Mouse (Mus musculus) gastrocnemius, adult 18-20 months (tissue): ENCODE measurements around the gene Cfl1. TPM values are rescaled to one million over a fixed set of nuclear protein-coding genes. Genes with fewer than 3 reads are reported as not detected.
A peak's percentile ranks its signal among the peaks of the same experiment; 100 is the strongest.

Experiments used
- DNase-seq: peaks from one replicate; pipeline ENCODE4 v3.0.0; 2021; ENCODE audit warnings: low spot score
- total RNA-seq, 2 experiments: library from RNA; stranded (reverse); gene quantifications; 2 replicates each; pipeline ENCODE4 v1.2.3; 2021

Gene Cfl1
- total RNA-seq, 2 experiments from 2014 or later = 48.4 to 74.2 TPM

DNA sequence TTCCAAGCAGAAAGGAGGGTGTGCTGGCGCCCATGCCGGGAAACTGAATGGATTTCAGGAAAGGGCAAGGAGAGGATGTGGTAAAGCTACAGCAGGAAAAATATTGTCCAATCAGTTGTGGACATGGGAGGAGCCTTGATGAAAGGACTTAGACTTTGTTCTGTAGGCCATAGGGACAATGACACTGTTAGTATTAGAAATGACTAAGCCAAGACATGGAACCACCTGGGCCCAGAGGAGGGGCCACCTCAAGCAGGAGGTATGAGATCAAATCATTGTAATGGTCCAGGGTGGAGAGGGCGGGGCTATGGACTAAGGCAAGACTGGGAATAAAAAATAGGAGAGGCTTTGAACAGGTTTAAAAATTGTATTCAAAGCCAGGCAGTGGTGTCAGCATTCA, 28.5 kb downstream of the Cfl1 start:
- DNase-seq = no peak

DNA sequence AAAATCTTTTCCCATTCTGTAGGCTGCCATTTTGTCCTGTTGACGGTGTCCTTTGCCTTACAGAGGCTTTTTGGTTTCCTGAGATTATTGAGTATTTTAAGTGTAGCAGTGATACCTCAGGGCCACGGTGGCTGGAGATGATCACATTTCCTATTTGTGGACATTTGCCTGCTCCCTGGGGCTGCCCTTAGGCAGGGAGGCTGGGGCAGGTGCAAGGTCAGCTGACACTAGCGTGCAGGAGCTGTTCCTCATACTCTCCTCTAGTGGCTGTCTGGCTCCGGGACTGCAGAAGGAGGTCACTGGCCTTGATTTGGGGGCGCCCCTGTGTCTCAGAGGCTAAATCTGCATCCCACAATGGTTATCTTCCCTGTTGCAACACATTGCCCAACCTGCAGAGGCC, 34.9 kb downstream of the Cfl1 start:
- no peak for DNase-seq

GRCm38 (mm10) chr19:5529325-5530137, 39.3 kb downstream of the Cfl1 start:
- peak; percentile 98 for DNase-seq

DNA sequence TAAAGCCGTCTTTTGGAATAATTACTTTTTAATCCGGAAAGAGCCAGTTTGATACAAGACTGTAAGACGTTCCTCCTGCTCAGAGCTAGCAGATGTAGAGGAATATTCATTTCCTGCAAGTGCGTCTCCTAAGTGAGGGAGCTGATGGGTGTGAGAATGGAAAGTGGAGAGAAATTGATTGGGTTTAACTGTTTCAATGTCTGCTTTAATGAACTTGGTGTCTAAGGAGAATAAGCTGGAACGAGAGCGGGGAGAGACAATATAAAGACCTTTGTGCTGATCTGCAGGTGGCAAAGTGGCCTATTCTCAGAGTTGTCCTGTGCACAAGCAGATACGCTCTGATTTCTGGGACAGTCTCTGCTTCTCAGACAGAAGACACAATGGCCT, 39.9 kb downstream of the Cfl1 start:
- DNase-seq = no peak

DNA sequence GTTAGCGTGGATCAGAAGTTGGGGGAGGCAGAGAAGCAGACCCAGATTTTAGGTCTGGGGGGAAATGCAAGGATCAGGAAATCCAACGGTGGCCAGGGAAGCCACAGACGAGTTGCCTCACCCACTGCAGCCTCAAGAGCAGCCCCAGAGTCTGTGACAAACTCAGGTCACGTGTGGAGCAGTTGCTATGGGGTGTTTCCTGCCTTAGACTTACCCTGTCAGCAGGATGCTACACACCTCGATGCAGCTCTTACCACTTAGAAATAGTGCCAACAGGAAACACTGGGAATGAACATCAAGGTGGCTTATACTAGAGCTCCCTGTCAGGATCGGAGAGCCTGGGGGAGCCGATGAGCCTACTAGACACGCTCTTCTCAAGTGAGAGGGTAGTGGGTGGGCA, 42.3 kb downstream of the Cfl1 start:
- no peak for DNase-seq

DNA sequence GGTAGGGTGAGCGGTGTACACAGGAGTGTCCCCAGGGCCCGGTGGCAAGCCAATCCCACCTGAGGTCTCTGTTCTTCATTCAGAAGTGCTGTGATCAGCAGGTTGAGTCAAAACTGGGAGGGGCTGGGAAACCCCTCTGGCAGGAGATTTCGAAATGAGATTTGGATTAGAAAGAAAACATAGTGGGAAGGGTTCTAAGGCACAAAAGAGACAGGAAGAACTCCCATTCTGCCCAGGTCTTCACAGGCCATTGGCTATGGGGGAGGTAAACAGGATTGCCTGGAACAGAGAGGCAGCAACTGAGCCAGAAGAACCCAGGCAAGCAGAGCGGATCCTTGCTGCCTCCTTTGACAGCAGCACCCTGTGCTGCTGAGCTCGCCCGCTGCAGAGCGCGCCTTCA, 48.5 kb downstream of the Cfl1 start:
- no peak for DNase-seq

DNA sequence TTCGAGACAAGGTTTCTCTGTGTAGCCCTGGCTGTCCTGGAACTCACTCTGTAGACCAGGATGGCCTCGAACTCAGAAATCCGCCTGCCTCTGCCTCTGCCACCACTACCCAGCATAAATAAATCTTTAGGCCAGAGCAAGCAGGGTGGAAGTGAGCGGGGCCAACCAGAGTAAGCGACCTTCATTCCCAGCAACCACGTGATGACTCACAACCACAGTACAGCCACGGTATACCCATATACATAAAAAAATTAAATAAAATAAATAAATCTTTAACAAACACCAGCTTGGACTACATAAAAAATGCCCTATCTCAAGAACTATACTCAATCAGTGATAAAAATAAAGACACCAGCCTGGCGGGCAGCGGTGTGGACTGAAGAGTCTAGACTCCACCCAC, 53.1 kb downstream of the Cfl1 start:
- DNase-seq = no peak

DNA sequence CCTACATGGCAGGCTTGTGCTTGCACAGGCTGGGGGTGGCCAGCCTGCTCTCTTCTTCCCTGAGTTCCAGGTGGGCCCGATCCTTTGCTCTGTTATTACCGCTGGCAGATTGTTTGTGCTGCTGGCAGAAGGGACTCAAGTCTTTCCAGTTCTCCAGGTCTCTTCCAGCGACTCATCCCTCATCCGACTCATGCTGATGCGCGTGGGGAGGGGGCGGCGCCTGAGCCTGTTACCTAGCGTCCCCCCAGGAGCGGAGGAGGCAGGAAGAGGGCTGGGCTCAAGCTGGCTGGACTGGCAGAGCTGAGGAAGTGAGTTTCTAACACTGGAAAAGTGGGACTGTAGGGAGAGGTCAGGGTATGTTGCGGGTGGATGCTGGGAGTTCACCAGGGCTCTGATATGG, 53.8 kb downstream of the Cfl1 start:
- DNase-seq = no peak

Other genes starting within 250 kb of the Cfl1 start
- gene Pacs1, start 217.3 kb upstream of the Cfl1 start, total RNA-seq = 1 to 10 TPM; 6.5 to 8.2 TPM
- gene Sf3b2, start 195.0 kb upstream of the Cfl1 start, total RNA-seq = 10 to 100 TPM; 66.7 to 68.2 TPM
- not detected for gene Gal3st3, start 192.1 kb upstream of the Cfl1 start, total RNA-seq
- gene Catsper1, start 154.7 kb upstream of the Cfl1 start, total RNA-seq = not detected
- 10 to 100 TPM; 47.6 to 50.7 TPM for gene Cst6, start 140.9 kb upstream of the Cfl1 start, total RNA-seq
- gene Eif1ad, start 123.7 kb upstream of the Cfl1 start, total RNA-seq = 10 to 100 TPM; 16.3 to 16.5 TPM
- 100 to 1,000 TPM; 127 to 128 TPM for gene Banf1, start 123.3 kb upstream of the Cfl1 start, total RNA-seq
- 10 to 100 TPM; 36.5 to 38.8 TPM for gene Sart1, start 101.8 kb upstream of the Cfl1 start, total RNA-seq
- gene Tsga10ip, start 87.9 kb upstream of the Cfl1 start, total RNA-seq = 1 to 10 TPM; 1.2 to 1.3 TPM
- gene Drap1, start 65.5 kb upstream of the Cfl1 start, total RNA-seq = 100 to 1,000 TPM; 587 to 651 TPM
- 10 to 100 TPM; 32.9 to 36.2 TPM for gene AI837181, start 65.3 kb upstream of the Cfl1 start, total RNA-seq
- under 1 TPM; 0.17 to 0.34 TPM for gene Fosl1, start 42.9 kb upstream of the Cfl1 start, total RNA-seq
- gene Ccdc85b, start 32.6 kb upstream of the Cfl1 start, total RNA-seq = 1 to 10 TPM; 4.0 to 5.1 TPM
- 10 to 100 TPM; 33.7 to 38.5 TPM for gene Fibp, start 29.8 kb upstream of the Cfl1 start, total RNA-seq
- gene Ctsw, start 21.9 kb upstream of the Cfl1 start, total RNA-seq = not detected
- 1 to 10 TPM; 4.0 to 5.6 TPM for gene Efemp2, start 16.5 kb upstream of the Cfl1 start, total RNA-seq
- gene Mus81, start 2.1 kb upstream of the Cfl1 start, total RNA-seq = 10 to 100 TPM; 18.3 to 22.1 TPM
- under 1 TPM; 0.21 to 0.30 TPM for gene 1700020D05Rik, start 13.3 kb downstream of the Cfl1 start, total RNA-seq
- 1 to 10 TPM; 5.5 to 5.8 TPM for gene Snx32, start 20.1 kb downstream of the Cfl1 start, total RNA-seq
- not detected for gene Ovol1, start 70.2 kb downstream of the Cfl1 start, total RNA-seq
- gene Ap5b1, start 77.6 kb downstream of the Cfl1 start, total RNA-seq = 1 to 10 TPM; 1.7 to 2.5 TPM
- 10 to 100 TPM; 40.7 to 50.1 TPM for gene Rnaseh2c, start 111.4 kb downstream of the Cfl1 start, total RNA-seq
- 10 to 100 TPM; 24.0 to 26.0 TPM for gene Kat5, start 119.8 kb downstream of the Cfl1 start, total RNA-seq
- gene Rela, start 147.0 kb downstream of the Cfl1 start, total RNA-seq = 10 to 100 TPM; 14.6 to 19.3 TPM
- 1 to 10 TPM; 5.6 to 8.2 TPM for gene Sipa1, start 173.3 kb downstream of the Cfl1 start, total RNA-seq
- gene Map3k11, start 198.3 kb downstream of the Cfl1 start, total RNA-seq = 1 to 10 TPM; 8.6 to 9.4 TPM
- 10 to 100 TPM; 12.5 to 13.8 TPM for gene Pcnx3, start 198.5 kb downstream of the Cfl1 start, total RNA-seq
- not detected for gene Kcnk7, start 213.9 kb downstream of the Cfl1 start, total RNA-seq
- 100 to 1,000 TPM; 210 to 241 TPM for gene Ehbp1l1, start 235.9 kb downstream of the Cfl1 start, total RNA-seq
- 10 to 100 TPM; 20.1 to 21.3 TPM for gene Fam89b, start 239.2 kb downstream of the Cfl1 start, total RNA-seq